9 mouse cellular contexts compared by ENCODE assay signal in genomic region chr2:151536618-151536974, GRCm38 (mm10). TPM values are rescaled to one million over a fixed set of nuclear protein-coding genes. Genes with fewer than 3 reads are reported as not detected.
DNase-seq lines count a peak whose midpoint lies in the region; ATAC-seq lines count a peak whose summit lies in the region.
"Had no signal": no experiment of that assay in that cellular context is flagged by ENCODE, and none has a peak within 500 bp of the region (broad histone marks: within the 10 kb centered on the region; RNA-seq: fewer than 3 reads in every experiment).

No protein-coding gene starts in this region.

- DNase-seq in right cerebral cortex, adult 18-20 months, result peak; percentile 64
- no peak for DNase-seq in right cerebral cortex, postnatal 25 days
- DNase-seq in left cerebral cortex, postnatal 4 days, result peak; percentile 23
- DNase-seq in right cerebral cortex, postnatal 10 days (ENCODE audit: low spot score in 2 of 2), result peak; percentile 64 to 66
- no peak for DNase-seq in cerebellum, adult 9-11 months

- H3K36me3 ChIP-seq in forebrain, embryonic 13.5 days (ENCODE audit: poor library complexity, severe bottlenecking), result no peaks in the 10 kb centered on the region
- H3K36me3 ChIP-seq in forebrain, embryonic 12.5 days (replicated peaks), result no peaks in the 10 kb centered on the region

- no peak overlapping the region for H3K4me2 ChIP-seq in forebrain, embryonic 13.5 days
- H3K4me2 ChIP-seq in forebrain, embryonic 12.5 days, result no peak overlapping the region

- no peak overlapping the region for H3K9ac ChIP-seq in forebrain, embryonic 13.5 days
- no peak overlapping the region for H3K9ac ChIP-seq in forebrain, embryonic 12.5 days

- H3K4me3 ChIP-seq in forebrain, embryonic 13.5 days, result no peak overlapping the region
- H3K4me3 ChIP-seq in forebrain, embryonic 12.5 days (replicated peaks), result no peak overlapping the region

- no peaks in the 10 kb centered on the region for H3K9me3 ChIP-seq in forebrain, embryonic 13.5 days (replicated peaks)
- no peaks in the 10 kb centered on the region for H3K9me3 ChIP-seq in forebrain, embryonic 12.5 days

- intact Hi-C loops in left cerebral cortex, postnatal 4 days (cut with DNase I), result no loop called here

- WGBS in forebrain, embryonic 13.5 days, result 65% methylated on average over 5 of the region's 5 CpGs
- 76% methylated on average over 5 of the region's 5 CpGs for WGBS in forebrain, embryonic 12.5 days

- 0 out of 2 replicates have a peak, but pooled peaks have one; percentile 14 for ATAC-seq in forebrain, embryonic 13.5 days
- no peak for ATAC-seq in forebrain, embryonic 12.5 days (ENCODE audit: low FRiP score)
- peak; percentile 44 to 47 for ATAC-seq in hematopoietic stem cell, adult 5-6 weeks (replicated peaks in 1 of 2; ENCODE audit: insufficient read depth in 1 of 2, low FRiP score in 2 of 2, low TSS enrichment in 1 of 2, low read depth in 1 of 2, poor library complexity in 2 of 2, severe bottlenecking in 2 of 2)

- peaks cover 10% of the 10 kb centered on the region for H3K4me1 ChIP-seq in forebrain, embryonic 13.5 days
- peaks cover 9% of the 10 kb centered on the region for H3K4me1 ChIP-seq in forebrain, embryonic 12.5 days

- H3K27ac ChIP-seq in forebrain, embryonic 13.5 days, result no peak overlapping the region; the same call in 1 of the 2 replicates
- H3K27ac ChIP-seq in forebrain, embryonic 12.5 days, result no peak overlapping the region

- no peaks in the 10 kb centered on the region for H3K27me3 ChIP-seq in forebrain, embryonic 13.5 days
- H3K27me3 ChIP-seq in forebrain, embryonic 12.5 days, result no peaks in the 10 kb centered on the region
- H3K27me3 ChIP-seq: CH12.LX had no signal

RNA-seq across cellular contexts. Expression of gene Fkbp1a, which starts 5.7 kb away (rescaled TPM):
- 529 and 558 TPM in 2 replicates for polyA plus RNA-seq in forebrain, embryonic 13.5 days (2015; fragmentation: Nextera tagmentation; extraction: Ambion mirVana)
- polyA plus RNA-seq in forebrain, embryonic 12.5 days (2016; fragmentation: Nextera tagmentation; extraction: Ambion mirVana), result 526 and 540 TPM in 2 replicates
- 33.6 and 41.1 TPM in 2 replicates for total RNA-seq in hematopoietic stem cell, adult 5-6 weeks (2017)
- total RNA-seq in left cerebral cortex, postnatal 4 days (2021), result 100 to 1,000 TPM; 481 to 486 TPM

RNA-seq across cellular contexts. Expression of gene Sdcbp2, which starts 35.8 kb away (rescaled TPM):
- polyA plus RNA-seq in forebrain, embryonic 13.5 days (2015; fragmentation: Nextera tagmentation; extraction: Ambion mirVana), result 0.35 and 0.58 TPM in 2 replicates
- 0.55 and 0.98 TPM in 2 replicates for polyA plus RNA-seq in forebrain, embryonic 12.5 days (2016; fragmentation: Nextera tagmentation; extraction: Ambion mirVana)
- total RNA-seq in hematopoietic stem cell, adult 5-6 weeks (2017), result 0.63 TPM in 1 of 2 replicates, not detected in the other
- total RNA-seq in left cerebral cortex, postnatal 4 days (2021), result 1 to 10 TPM; 1.2 TPM

RNA-seq across cellular contexts. Expression of gene Nsfl1c, which starts 42.6 kb away (rescaled TPM):
- 282 and 294 TPM in 2 replicates for polyA plus RNA-seq in forebrain, embryonic 13.5 days (2015; fragmentation: Nextera tagmentation; extraction: Ambion mirVana)
- 262 and 279 TPM in 2 replicates for polyA plus RNA-seq in forebrain, embryonic 12.5 days (2016; fragmentation: Nextera tagmentation; extraction: Ambion mirVana)
- 133 and 152 TPM in 2 replicates for total RNA-seq in hematopoietic stem cell, adult 5-6 weeks (2017)
- 100 to 1,000 TPM; 170 to 174 TPM for total RNA-seq in left cerebral cortex, postnatal 4 days (2021)

Comparison
In these comparisons a context has a peak if more than half of its experiments do, and no peak if none do; other contexts are left out.
1. DNase-seq: peak in right cerebral cortex, adult 18-20 months (single experiment), left cerebral cortex, postnatal 4 days (single experiment) and right cerebral cortex, postnatal 10 days (2 of 2); none in right cerebral cortex, postnatal 25 days (single experiment) and cerebellum, adult 9-11 months (single experiment).
2. RNA of gene Fkbp1a, which starts 5.7 kb away (total RNA-seq): 481 to 486 TPM in left cerebral cortex, postnatal 4 days; 33.6 to 41.1 TPM in hematopoietic stem cell, adult 5-6 weeks; every median in the first group is over 10 times any median in the second.